Mouse (Mus musculus) frontal cortex, postnatal 36 days (tissue): ENCODE results near the gene Cd300lg.

ENCODE experiments used
- DNase-seq, 2 experiments: peaks; one replicate each; pipeline ENCODE4 v3.0.0; 2022; ENCODE audit warnings: low spot score in 2 of 2

Cd300lg gene

GRCm38 (mm10) chr11:102025991-102026660 lies 15.2 kb upstream of the Cd300lg start:
- DNase-seq = no peak

GRCm38 (mm10) chr11:102026694-102027360 lies 14.5 kb upstream of the Cd300lg start:
- DNase-seq = peak; percentile 55 to 64

- DNase-seq = no peak
Measured at GRCm38 (mm10) chr11:102027361-102028017, 13.8 kb upstream of the Cd300lg start.

GRCm38 (mm10) chr11:102028087-102028816 lies 13.1 kb upstream of the Cd300lg start, which contains the start of gene Mpp3:
TSS of gene Mpp3 (minus strand) at chr11:102028461.
- DNase-seq = no peak

- DNase-seq = no peak
Measured at GRCm38 (mm10) chr11:102029304-102029703, 12.0 kb upstream of the Cd300lg start.

- no peak for DNase-seq
Measured at GRCm38 (mm10) chr11:102029966-102030365, 11.3 kb upstream of the Cd300lg start.

- DNase-seq = peak in 1 of 2 experiments; percentile 56
Measured at GRCm38 (mm10) chr11:102031149-102031548, 10.2 kb upstream of the Cd300lg start.

GRCm38 (mm10) chr11:102033055-102033591 lies 8.2 kb upstream of the Cd300lg start:
- DNase-seq = no peak

- no peak for DNase-seq
Measured at GRCm38 (mm10) chr11:102034887-102035286, 6.4 kb upstream of the Cd300lg start.

GRCm38 (mm10) chr11:102035456-102035960 lies 5.8 kb upstream of the Cd300lg start:
- DNase-seq = no peak

GRCm38 (mm10) chr11:102036336-102036735 lies 5.0 kb upstream of the Cd300lg start:
- no peak for DNase-seq

GRCm38 (mm10) chr11:102037789-102038188 lies 3.5 kb upstream of the Cd300lg start:
- no peak for DNase-seq

- no peak for DNase-seq
Measured at GRCm38 (mm10) chr11:102039487-102040137, 1.7 kb upstream of the Cd300lg start.

GRCm38 (mm10) chr11:102040138-102040524 lies 1.2 kb upstream of the Cd300lg start:
- DNase-seq = peak; percentile 66 to 68

GRCm38 (mm10) chr11:102040646-102041045 lies 663 bp upstream of the Cd300lg start:
- no peak for DNase-seq

GRCm38 (mm10) chr11:102042971-102043370 lies 1.7 kb downstream of the Cd300lg start:
- DNase-seq = no peak

- DNase-seq = no peak
Measured at GRCm38 (mm10) chr11:102043381-102043780, 2.1 kb downstream of the Cd300lg start.

- no peak for DNase-seq
Measured at GRCm38 (mm10) chr11:102044691-102045212, 3.4 kb downstream of the Cd300lg start.

- no peak for DNase-seq
Measured at GRCm38 (mm10) chr11:102046607-102047006, 5.3 kb downstream of the Cd300lg start.

GRCm38 (mm10) chr11:102049875-102050482 lies 8.7 kb downstream of the Cd300lg start:
- DNase-seq = no peak
